Mouse (Mus musculus) stomach, embryonic 14.5 days (tissue): Measurements from ENCODE around the gene Mfsd4b5. TPM values are rescaled to one million over a fixed set of nuclear protein-coding genes. Genes with fewer than 3 reads are reported as not detected.
"Not testable (repeated sequence)": the region's sequence is repeated elsewhere in the genome, so short reads cannot be mapped to it uniquely, and the experiment has no call there.

Source experiments
- ATAC-seq: fragments of 200-750 bp; cut with Nextera tagmentation; 2 replicates; pipeline ENCODE4 v1.8.0; 2017; ENCODE audit warnings: low read depth, moderate TSS enrichment; ENCODE audit not compliant: insufficient number of reproducible peaks, insufficient read depth, low FRiP score
- H3K27ac ChIP-seq: fragments of 300-500 bp; sonication (generic); 2 replicates; pipeline ENCODE4 v1.5.1; 2014; ENCODE audit warnings: mild to moderate bottlenecking, low read length, moderate library complexity, mixed read lengths
- H3K27me3 ChIP-seq: fragments of 300-500 bp; sonication (generic); 2 replicates; pipeline ENCODE4 v1.6.1; 2014; ENCODE audit warnings: low read length, control low read depth, mixed read lengths; ENCODE audit not compliant: control insufficient read depth, insufficient read depth
- H3K36me3 ChIP-seq: fragments of 300-500 bp; sonication (generic); 2 replicates; pipeline ENCODE4 v1.6.1; 2014; ENCODE audit warnings: mild to moderate bottlenecking, control low read depth, low read length, moderate library complexity, mixed read lengths; ENCODE audit not compliant: control insufficient read depth, insufficient read depth
- H3K4me1 ChIP-seq: fragments of 300-500 bp; sonication (generic); 2 replicates; pipeline ENCODE4 v1.6.1; 2014; ENCODE audit warnings: low read length, control low read depth, mixed read lengths; ENCODE audit not compliant: control insufficient read depth, insufficient read depth
- H3K4me2 ChIP-seq: fragments of 300-500 bp; sonication (generic); replicated peaks from 2 replicates; pipeline ENCODE4 v1.6.1; 2014; ENCODE audit warnings: low read depth, low read length, control low read depth
- H3K4me3 ChIP-seq: fragments of 300-500 bp; sonication (generic); 2 replicates; pipeline ENCODE4 v1.5.1; 2014; ENCODE audit warnings: low read depth, low read length, control low read depth
- H3K9ac ChIP-seq: fragments of 300-500 bp; sonication (generic); replicated peaks from 2 replicates; pipeline ENCODE4 v1.6.1; 2014; ENCODE audit warnings: low read depth, mild to moderate bottlenecking, control low read depth, low read length, moderate library complexity, mixed read lengths
- H3K9me3 ChIP-seq: fragments of 300-500 bp; sonication (generic); 2 replicates; pipeline ENCODE4 v1.6.1; 2016; ENCODE audit warnings: low read depth, low read length, control low read depth; ENCODE audit not compliant: control insufficient read depth
- WGBS: fragments of 180-500 bp; shearing (Covaris S2); extraction: QIAGEN DNeasy Blood & Tissue Kit; methylation state at CpG from one replicate; pipeline ENCODE4 v1.1.7; 2014; 5-methylcytosine and 5-hydroxymethylcytosine counted together
- polyA plus RNA-seq: library from polyadenylated mRNA; unstranded; fragments of >200 nt; fragmentation: Nextera tagmentation; extraction: Ambion mirVana; gene quantifications from 2 replicates; pipeline ENCODE4 v1.2.1, GENCODE M21; 2014

The Mfsd4b5 gene
- polyA plus RNA-seq, 1 experiment from 2014 or later: not detected

DNA sequence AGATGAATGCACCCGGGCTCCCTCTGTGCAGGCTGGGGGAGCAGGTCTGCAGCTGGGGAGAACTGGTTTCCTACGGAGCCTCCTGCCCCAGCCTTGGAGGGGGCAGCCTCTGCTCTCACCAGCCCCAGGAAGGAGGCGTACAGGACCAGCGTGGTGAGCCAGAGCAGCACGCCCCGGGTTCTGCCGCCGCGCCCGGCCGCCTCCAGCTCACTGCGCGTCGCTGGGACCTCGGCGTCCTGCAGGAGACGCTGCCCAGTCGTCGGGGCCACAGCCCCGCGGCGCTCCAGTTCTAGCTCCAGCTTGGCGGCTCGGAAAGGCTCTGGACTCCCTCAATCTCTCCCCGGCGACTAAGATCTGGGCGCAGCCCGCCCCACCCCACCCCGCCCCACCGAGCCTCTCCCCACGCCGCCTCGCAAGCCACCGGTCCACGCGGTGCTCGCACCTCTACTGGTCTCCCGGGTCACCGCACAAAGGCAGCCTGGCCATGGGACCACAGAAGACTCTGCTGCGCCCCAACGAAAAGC lies 59.8 kb downstream of the Mfsd4b5 start, which contains the start of gene Mfsd4b2:
Mfsd4b2 (minus strand) TSS at position 308 of the 524 bp plus-strand sequence.
- Histone ChIP-seq H3K4me2 (peak within 1 kb of the TSS; percentile 76), H3K4me3 (peak within 1 kb of the TSS; percentile 29), H3K9ac (no peak within 1 kb of the TSS), H3K4me1 (no peaks in the 10 kb centered on the region), H3K27me3 (no peaks in the 10 kb centered on the region), H3K36me3 (no peaks in the 10 kb centered on the region), H3K27ac (no peak within 1 kb of the TSS), H3K9me3 (no peaks in the 10 kb centered on the region)
- peak; percentile 77 for ATAC-seq
- WGBS: 2% methylated on average over 36 of the region's 41 CpGs

- not testable (repeated sequence) for ATAC-seq, H3K27me3 ChIP-seq, H3K4me1 ChIP-seq, H3K4me2 ChIP-seq, H3K27ac ChIP-seq, H3K9ac ChIP-seq, H3K9me3 ChIP-seq, H3K36me3 ChIP-seq, H3K4me3 ChIP-seq
- WGBS: 67% methylated on average over 8 of the region's 8 CpGs
Observed at GRCm38 (mm10) chr10:39924556-39924955, 61.9 kb downstream of the Mfsd4b5 start.

GRCm38 (mm10) chr10:39912616-39913015 lies 73.8 kb downstream of the Mfsd4b5 start:
- Histone ChIP-seq H3K9me3 (no peaks in the 10 kb centered on the region), H3K9ac (no peak overlapping the region), H3K4me3 (no peak overlapping the region), H3K36me3 (no peaks in the 10 kb centered on the region), H3K27ac (no peak overlapping the region), H3K27me3 (no peaks in the 10 kb centered on the region), H3K4me2 (no peak overlapping the region), H3K4me1 (no peaks in the 10 kb centered on the region)
- no peak for ATAC-seq

DNA sequence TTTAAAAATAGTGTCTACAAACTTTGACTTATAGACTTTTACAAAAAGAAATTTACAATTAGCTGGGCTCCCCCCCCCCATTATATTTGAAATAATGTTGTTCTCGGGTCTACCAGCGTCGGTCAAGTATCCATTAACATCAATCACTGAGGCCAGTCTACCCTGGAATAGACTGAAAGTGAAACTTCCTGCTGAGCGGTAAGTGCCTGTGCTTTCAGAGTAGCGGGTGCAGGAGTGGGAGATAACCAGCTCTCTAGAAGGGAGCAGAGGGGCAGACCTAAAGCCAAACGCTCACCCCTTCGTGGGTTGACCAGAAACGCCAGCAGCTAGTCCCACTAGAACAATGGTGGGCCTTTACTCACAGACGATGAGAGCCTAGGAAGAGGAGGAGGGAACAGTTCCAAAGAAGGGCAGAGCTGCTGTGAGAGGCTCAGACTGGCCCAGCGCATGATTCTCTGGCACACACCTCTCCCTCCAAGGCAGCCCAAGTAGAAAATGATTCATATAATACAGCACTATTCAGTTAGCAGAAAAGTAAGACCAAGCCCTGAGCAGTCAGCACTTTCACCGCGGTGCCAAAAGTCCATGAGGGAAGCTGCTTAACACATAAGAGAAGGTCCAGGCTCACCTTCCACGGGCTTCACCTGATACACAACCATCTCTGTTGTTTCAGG lies 77.5 kb downstream of the Mfsd4b5 start:
- Histone ChIP-seq H3K9me3 (no peaks in the 10 kb centered on the region), H3K36me3 (no peaks in the 10 kb centered on the region), H3K27ac (no peak overlapping the region), H3K4me2 (no peak overlapping the region), H3K4me3 (no peak overlapping the region), H3K27me3 (no peaks in the 10 kb centered on the region), H3K4me1 (no peaks in the 10 kb centered on the region), H3K9ac (no peak overlapping the region)
- WGBS: 50% methylated on average over 13 of the region's 13 CpGs
- no peak for ATAC-seq

Other genes starting within 250 kb of the Mfsd4b5 start
- gene Mfsd4b4, start 87.4 kb downstream of the Mfsd4b5 start, polyA plus RNA-seq: 3.9 and 5.3 TPM in 2 replicates
- gene Mfsd4b2, start 59.7 kb downstream of the Mfsd4b5 start, polyA plus RNA-seq: 0.10 TPM in 1 of 2 replicates, not detected in the other
- 0.67 and 0.93 TPM in 2 replicates for gene Mfsd4b3, start 26.5 kb downstream of the Mfsd4b5 start, polyA plus RNA-seq
- not detected in 2 replicates for gene Mfsd4b1, start 38.6 kb upstream of the Mfsd4b5 start, polyA plus RNA-seq
- 9.2 and 10.3 TPM in 2 replicates for gene Slc16a10, start 155.6 kb upstream of the Mfsd4b5 start, polyA plus RNA-seq